Mouse (Mus musculus) liver, embryonic 12.5 days (tissue): ENCODE data around the gene Usp19. TPM values are rescaled to one million over a fixed set of nuclear protein-coding genes. Genes with fewer than 3 reads are reported as not detected.

Experiments
- ATAC-seq: fragments of 200-750 bp; cut with Nextera tagmentation; 2 replicates; pipeline ENCODE4 v1.8.0; 2017; ENCODE audit warnings: moderate number of reproducible peaks, mild to moderate bottlenecking, moderate library complexity
- H3K27ac ChIP-seq: fragments of 300-500 bp; sonication (generic); 2 replicates; pipeline ENCODE4 v1.5.1; 2016; ENCODE audit warnings: mild to moderate bottlenecking
- H3K27me3 ChIP-seq: fragments of 300-500 bp; sonication (generic); replicated peaks from 2 replicates; pipeline ENCODE4 v1.6.1; 2016; ENCODE audit warnings: mild to moderate bottlenecking, moderate library complexity
- H3K36me3 ChIP-seq: fragments of 300-500 bp; sonication (generic); 2 replicates; pipeline ENCODE4 v1.6.1; 2016; ENCODE audit warnings: mild to moderate bottlenecking, moderate library complexity
- H3K4me1 ChIP-seq: fragments of 300-500 bp; sonication (generic); 2 replicates; pipeline ENCODE4 v1.6.1; 2016
- H3K4me2 ChIP-seq: fragments of 300-500 bp; sonication (generic); 2 replicates; pipeline ENCODE4 v1.6.1; 2016; ENCODE audit warnings: mild to moderate bottlenecking, moderate library complexity
- H3K4me3 ChIP-seq: fragments of 300-500 bp; sonication (generic); 2 replicates; pipeline ENCODE4 v1.5.1; 2016; ENCODE audit warnings: mild to moderate bottlenecking, moderate library complexity
- H3K9ac ChIP-seq: fragments of 300-500 bp; sonication (generic); 2 replicates; pipeline ENCODE4 v1.6.1; 2016; ENCODE audit warnings: mild to moderate bottlenecking, moderate library complexity
- H3K9me3 ChIP-seq: fragments of 300-500 bp; sonication (generic); replicated peaks from 2 replicates; pipeline ENCODE4 v1.6.1; 2016; ENCODE audit warnings: mild to moderate bottlenecking, moderate library complexity
- WGBS: fragments of 180-500 bp; shearing (Covaris S2); methylation state at CpG from one replicate; pipeline ENCODE4 v1.1.7; 2016; ENCODE audit not compliant: insufficient replicate concordance; 5-methylcytosine and 5-hydroxymethylcytosine counted together
- polyA plus RNA-seq: library from polyadenylated mRNA; unstranded; fragments of >200 nt; fragmentation: Nextera tagmentation; extraction: Ambion mirVana; gene quantifications from 2 replicates; pipeline ENCODE4 v1.2.1, GENCODE M21; 2016

Usp19 gene
- polyA plus RNA-seq, 1 experiment from 2014 or later: 52.1 TPM

- Histone ChIP-seq H3K27ac (peak overlapping the region; percentile 96; the same call in 1 of the 2 replicates), H3K4me1 (peaks cover 26% of the 10 kb centered on the region), H3K27me3 (no peaks in the 10 kb centered on the region), H3K4me2 (no peak overlapping the region), H3K4me3 (no peak overlapping the region), H3K9me3 (no peaks in the 10 kb centered on the region), H3K9ac (no peak overlapping the region), H3K36me3 (peaks cover 62% of the 10 kb centered on the region)
- ATAC-seq: no peak
- 91% methylated on average over 20 of the region's 20 CpGs for WGBS
Measured at GRCm38 (mm10) chr9:108489215-108489614, 1.2 kb upstream of the Usp19 start.

GRCm38 (mm10) chr9:108489702-108490558 lies 472 bp upstream of the Usp19 start:
- H3K36me3 ChIP-seq: peaks cover 64% of the 10 kb centered on the region

DNA sequence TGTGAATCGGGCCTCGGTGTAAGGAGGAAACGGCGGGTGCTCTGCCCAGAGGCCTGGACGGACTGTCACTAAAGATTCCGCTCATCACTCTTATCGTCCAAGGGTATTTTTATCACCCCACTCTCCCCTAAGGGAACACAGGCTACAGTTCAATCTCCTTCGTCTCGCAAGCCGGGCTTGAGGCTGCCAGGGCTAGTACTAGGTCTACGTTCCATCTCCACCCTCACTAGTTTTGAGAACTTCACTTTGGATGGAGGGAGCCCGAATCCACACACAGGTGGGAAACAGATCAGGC lies 831 bp downstream of the Usp19 start:
- Histone ChIP-seq H3K27me3 (no peaks in the 10 kb centered on the region), H3K9me3 (no peaks in the 10 kb centered on the region), H3K4me2 (peak overlapping the region; percentile 94), H3K36me3 (peaks cover 69% of the 10 kb centered on the region), H3K4me1 (peaks cover 26% of the 10 kb centered on the region), H3K4me3 (peak overlapping the region; percentile 95), H3K27ac (peak overlapping the region; percentile 96), H3K9ac (peak overlapping the region; percentile 94)
- WGBS: 3% methylated on average over 12 of the region's 12 CpGs
- ATAC-seq: peak; percentile 4; the same call in 1 of the 2 replicates

More at GRCm38 (mm10) chr9:108489702-108490558, 472 bp upstream of the Usp19 start:
- Histone ChIP-seq H3K27me3 (no peaks in the 10 kb centered on the region), H3K4me2 (peak overlapping the region; percentile 94), H3K9me3 (no peaks in the 10 kb centered on the region), H3K4me3 (peak overlapping the region; percentile 95), H3K27ac (peak overlapping the region; percentile 96), H3K4me1 (peaks cover 26% of the 10 kb centered on the region), H3K9ac (peak overlapping the region; percentile 94)
- 68% methylated on average over 26 of the region's 26 CpGs for WGBS
- ATAC-seq: no peak

DNA sequence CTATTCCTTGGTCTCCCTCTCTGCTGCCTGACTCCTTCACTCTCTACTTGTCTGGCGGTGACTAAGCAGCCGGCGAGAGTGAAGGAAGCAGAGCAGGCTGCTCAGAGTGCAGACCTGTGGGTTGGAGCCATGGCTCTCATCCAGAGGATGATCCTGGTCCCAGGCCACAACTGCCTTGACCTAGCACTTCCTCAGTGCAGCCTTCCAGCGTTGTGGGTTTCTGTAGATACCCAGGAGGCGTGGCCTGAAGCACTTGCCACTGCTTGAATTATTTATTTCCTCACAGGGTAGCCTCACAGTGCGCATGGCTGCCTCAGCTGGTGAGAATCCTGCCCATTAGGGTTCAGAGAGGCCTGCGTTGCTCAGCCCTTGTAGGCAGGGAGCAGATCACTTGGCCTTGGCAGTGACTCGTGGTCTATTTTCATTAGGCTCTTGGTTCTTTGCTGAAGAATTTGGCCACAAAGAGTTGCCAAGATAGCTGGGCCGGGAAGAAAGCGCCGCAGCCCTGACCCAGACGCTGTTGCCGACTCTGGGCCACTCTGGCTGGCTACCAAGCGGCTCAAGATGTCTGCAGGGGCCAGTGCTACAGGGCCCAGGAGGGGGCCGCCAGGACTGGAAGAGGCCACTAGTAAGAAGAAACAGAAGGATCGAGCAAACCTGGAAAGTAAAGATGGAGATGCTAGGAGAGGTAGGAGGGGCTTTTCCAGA lies 1.8 kb downstream of the Usp19 start:
- Histone ChIP-seq H3K4me3 (peak overlapping the region; percentile 95), H3K9me3 (no peaks in the 10 kb centered on the region), H3K9ac (peak overlapping the region; percentile 94), H3K4me2 (peak overlapping the region; percentile 94), H3K4me1 (peaks cover 26% of the 10 kb centered on the region), H3K27ac (peak overlapping the region; percentile 96), H3K27me3 (no peaks in the 10 kb centered on the region), H3K36me3 (peaks cover 72% of the 10 kb centered on the region)
- 75% methylated on average over 16 of the region's 16 CpGs for WGBS
- ATAC-seq: no peak

DNA sequence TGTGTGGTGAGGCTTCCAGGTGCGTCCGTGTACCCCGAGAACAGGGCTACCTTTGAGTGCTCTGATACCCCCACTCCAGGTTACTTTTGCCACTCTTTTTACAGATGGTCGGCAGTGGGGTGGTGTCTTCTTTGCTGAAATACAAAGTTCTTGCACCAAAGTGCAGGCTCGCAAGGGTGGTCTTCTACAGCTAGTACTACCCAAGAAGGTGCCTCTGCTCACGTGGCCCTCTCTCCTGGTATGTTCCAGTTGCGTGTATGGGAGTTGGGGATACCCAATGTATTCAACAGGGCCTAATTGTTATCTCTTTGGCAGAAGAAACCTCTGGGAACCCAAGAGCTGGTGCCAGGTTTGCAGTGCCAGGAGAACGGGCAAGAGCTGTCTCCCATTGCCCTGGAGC lies 2.8 kb downstream of the Usp19 start:
- H3K4me3 ChIP-seq: no peak overlapping the region
- H3K36me3 ChIP-seq: peaks cover 72% of the 10 kb centered on the region
- H3K4me2 ChIP-seq: no peak overlapping the region
- no peaks in the 10 kb centered on the region for H3K27me3 ChIP-seq
- 90% methylated on average over 8 of the region's 8 CpGs for WGBS
- no peak for ATAC-seq
- H3K9me3 ChIP-seq: no peaks in the 10 kb centered on the region
- H3K27ac ChIP-seq: no peak overlapping the region
- peaks cover 26% of the 10 kb centered on the region for H3K4me1 ChIP-seq
- H3K9ac ChIP-seq: no peak overlapping the region

- Histone ChIP-seq H3K27ac (no peak overlapping the region), H3K9ac (no peak overlapping the region), H3K36me3 (peaks cover 74% of the 10 kb centered on the region), H3K4me3 (no peak overlapping the region), H3K4me2 (no peak overlapping the region), H3K27me3 (no peaks in the 10 kb centered on the region), H3K4me1 (peaks cover 26% of the 10 kb centered on the region), H3K9me3 (no peaks in the 10 kb centered on the region)
- 89% methylated on average over 19 of the region's 19 CpGs for WGBS
- no peak for ATAC-seq
Measured at GRCm38 (mm10) chr9:108494146-108494825, 3.9 kb downstream of the Usp19 start.

- WGBS: 77% methylated on average over 10 of the region's 10 CpGs
- Histone ChIP-seq H3K4me3 (no peak overlapping the region), H3K36me3 (peaks cover 80% of the 10 kb centered on the region), H3K27me3 (no peaks in the 10 kb centered on the region), H3K4me2 (no peak overlapping the region), H3K9me3 (no peaks in the 10 kb centered on the region), H3K4me1 (peaks cover 21% of the 10 kb centered on the region), H3K9ac (no peak overlapping the region), H3K27ac (no peak overlapping the region)
- no peak for ATAC-seq
Measured at GRCm38 (mm10) chr9:108494905-108495304, 4.5 kb downstream of the Usp19 start.

DNA sequence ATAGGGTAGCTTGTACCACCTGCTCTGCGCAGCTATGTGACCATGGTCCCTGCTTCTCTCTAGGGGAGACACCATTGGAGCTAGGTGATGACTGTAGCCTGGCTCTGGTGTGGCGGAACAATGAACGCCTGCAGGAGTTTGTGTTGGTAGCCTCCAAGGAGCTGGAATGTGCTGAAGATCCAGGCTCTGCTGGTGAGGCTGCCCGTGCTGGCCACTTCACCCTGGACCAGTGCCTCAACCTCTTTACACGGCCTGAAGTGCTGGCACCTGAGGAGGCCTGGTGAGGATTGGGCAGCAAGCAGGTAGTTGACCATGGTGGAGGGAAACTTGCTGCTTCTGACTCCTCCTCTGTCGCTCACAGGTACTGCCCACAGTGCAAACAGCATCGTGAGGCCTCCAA lies 8.8 kb downstream of the Usp19 start:
- ATAC-seq: no peak
- Histone ChIP-seq H3K4me3 (no peak overlapping the region), H3K4me2 (no peak overlapping the region), H3K9ac (no peak overlapping the region), H3K4me1 (no peaks in the 10 kb centered on the region), H3K27me3 (no peaks in the 10 kb centered on the region), H3K36me3 (peaks cover 94% of the 10 kb centered on the region), H3K9me3 (no peaks in the 10 kb centered on the region), H3K27ac (no peak overlapping the region)
- 88% methylated on average over 7 of the region's 7 CpGs for WGBS

GRCm38 (mm10) chr9:108499943-108500342 lies 9.5 kb downstream of the Usp19 start:
- WGBS: 96% methylated on average over 15 of the region's 15 CpGs
- no peak overlapping the region for H3K4me2 ChIP-seq
- H3K4me3 ChIP-seq: no peak overlapping the region
- H3K27me3 ChIP-seq: no peaks in the 10 kb centered on the region
- ATAC-seq: no peak
- no peak overlapping the region for H3K27ac ChIP-seq
- peaks cover 86% of the 10 kb centered on the region for H3K36me3 ChIP-seq
- H3K9me3 ChIP-seq: no peaks in the 10 kb centered on the region
- H3K4me1 ChIP-seq: no peaks in the 10 kb centered on the region
- no peak overlapping the region for H3K9ac ChIP-seq

GRCm38 (mm10) chr9:108506901-108507300 lies 16.5 kb downstream of the Usp19 start:
- Histone ChIP-seq H3K36me3 (peaks cover 46% of the 10 kb centered on the region), H3K4me3 (peak overlapping the region; percentile 83), H3K4me1 (peaks cover 22% of the 10 kb centered on the region), H3K4me2 (peak overlapping the region; percentile 86), H3K27me3 (no peaks in the 10 kb centered on the region), H3K27ac (no peak overlapping the region), H3K9me3 (no peaks in the 10 kb centered on the region), H3K9ac (peak overlapping the region; percentile 82; the same call in 1 of the 2 replicates)
- no peak for ATAC-seq
- WGBS: 82% methylated on average over 7 of the region's 7 CpGs

DNA sequence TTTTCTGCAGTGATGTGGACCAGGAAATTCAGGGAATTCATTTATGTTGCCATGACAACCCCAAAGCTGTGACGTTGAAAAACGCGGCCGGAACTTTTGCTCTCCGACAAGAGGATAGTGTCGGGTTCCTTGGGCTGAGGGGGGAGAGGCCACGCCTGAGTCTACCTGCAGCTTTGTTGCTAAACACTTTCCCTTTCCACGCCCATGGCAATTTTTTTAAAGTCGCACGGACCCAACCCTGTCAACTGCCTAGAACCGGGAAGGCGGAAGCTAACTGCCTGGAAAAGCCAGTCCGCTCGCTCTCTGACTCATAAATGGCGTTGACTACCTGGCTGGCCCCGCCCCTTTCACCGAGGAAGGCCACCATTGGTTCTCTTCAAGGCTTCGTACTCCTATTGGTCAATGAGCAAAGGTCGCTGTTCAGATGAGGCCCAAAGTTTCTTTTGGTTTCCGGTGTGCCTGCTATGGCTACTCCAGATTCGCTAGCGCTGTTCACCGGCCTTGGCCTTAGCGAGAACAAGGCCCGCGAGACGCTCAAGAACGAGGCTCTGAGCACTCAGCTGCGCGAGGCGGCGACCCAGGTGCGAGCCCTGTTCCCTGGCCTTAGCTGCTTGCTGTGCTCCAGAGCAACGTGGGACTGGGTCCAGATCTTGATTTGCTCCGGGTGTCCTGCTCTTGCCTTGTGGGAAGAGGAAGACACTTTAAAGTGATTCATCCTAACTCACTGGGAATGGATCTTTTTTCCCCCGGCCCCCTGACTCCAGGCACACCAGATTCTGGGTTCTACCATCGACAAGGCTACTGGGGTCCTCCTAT lies 17.4 kb downstream of the Usp19 start, which contains the start of gene Qars:
Gene Qars, plus strand, starts transcription at position 88 of the 816 bp plus-strand sequence.
- Histone ChIP-seq H3K4me3 (peak within 1 kb of the TSS; percentile 83), H3K4me1 (peaks cover 22% of the 10 kb centered on the region), H3K4me2 (peak within 1 kb of the TSS; percentile 86), H3K27ac (peak within 1 kb of the TSS; percentile 85), H3K36me3 (peaks cover 46% of the 10 kb centered on the region), H3K27me3 (no peaks in the 10 kb centered on the region), H3K9me3 (no peaks in the 10 kb centered on the region), H3K9ac (peak within 1 kb of the TSS; percentile 82)
- peak; percentile 96 for ATAC-seq
- WGBS: under 1% methylated on average over 37 of the region's 37 CpGs
